Mouse (Mus musculus) olfactory bulb, adult 2 months (tissue): ENCODE results near the gene Ahsg.

Source experiments
- CTCF ChIP-seq: fragments of 200-500 bp; IDR thresholded peaks from 2 replicates; pipeline ENCODE4 v1.5.1; 2012; ENCODE audit warnings: low read depth, mild to moderate bottlenecking, low read length, moderate library complexity; ENCODE audit not compliant: insufficient read depth
- POLR2A ChIP-seq: fragments of 200-500 bp; IDR thresholded peaks from 2 replicates; pipeline ENCODE4 v1.6.1; 2012; ENCODE audit warnings: mild to moderate bottlenecking, low read depth, low read length, moderate library complexity; ENCODE audit not compliant: insufficient read depth

DNA sequence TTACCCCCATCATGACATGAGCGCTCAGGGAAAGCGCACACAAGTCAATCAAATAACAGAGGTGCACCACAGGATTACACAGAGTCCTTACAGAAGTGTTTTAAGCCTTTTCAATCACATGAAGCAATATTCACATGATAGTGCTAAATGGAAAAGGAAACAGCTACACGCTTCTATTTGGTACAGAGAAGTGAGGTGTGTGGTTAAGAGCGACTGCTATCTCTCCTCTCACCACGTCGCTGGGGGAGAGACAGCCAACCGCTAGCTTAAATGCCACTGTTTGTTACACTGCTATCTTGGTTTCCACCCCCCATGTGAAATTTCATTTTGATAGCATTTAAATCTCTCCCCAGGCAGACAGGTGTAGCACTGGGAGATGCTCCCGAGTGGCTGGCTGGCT, 1.4 kb upstream of the Ahsg start:
- TF ChIP-seq CTCF = no peak
- TF ChIP-seq POLR2A = no peak
